Mouse (Mus musculus) adrenal gland (tissue): ENCODE results near the gene Cd248.

Experiments used
- intact Hi-C: fragments of 180-260 bp; cut with DNase I; formaldehyde crosslinking; loops from one replicate; pipeline ENCODE4 v1.15.1; 2025

Cd248 gene

GRCm38 (mm10) chr19:5106074-5106473 is 38.2 kb downstream of the Cd248 start:
- intact Hi-C loops = no loop called here

GRCm38 (mm10) chr19:5106731-5107191 is 38.9 kb downstream of the Cd248 start, which contains the start of gene Rab1b:
Rab1b (minus strand) TSS chr19:5107072.
- intact Hi-C loops = no loop called here

GRCm38 (mm10) chr19:5107556-5108270 is 39.8 kb downstream of the Cd248 start:
- intact Hi-C loops = no loop called here

- intact Hi-C loops = no loop called here
Observed at GRCm38 (mm10) chr19:5108271-5108575, 40.3 kb downstream of the Cd248 start.

GRCm38 (mm10) chr19:5108702-5109101 is 40.8 kb downstream of the Cd248 start:
- intact Hi-C loops = no loop called here

- intact Hi-C loops = no loop called here
Observed at GRCm38 (mm10) chr19:5109659-5110453, 42.0 kb downstream of the Cd248 start.

- intact Hi-C loops = no loop called here
Observed at GRCm38 (mm10) chr19:5113783-5114182, 45.9 kb downstream of the Cd248 start.

GRCm38 (mm10) chr19:5117494-5118383 is 49.9 kb downstream of the Cd248 start:
- intact Hi-C loops = no loop called here

- intact Hi-C loops = no loop called here
Observed at GRCm38 (mm10) chr19:5118384-5118698, 50.5 kb downstream of the Cd248 start, which contains the start of gene Klc2. Klc2 (minus strand) TSS chr19:5118560.
